Mouse (Mus musculus) gastrocnemius, adult 8-10 months (tissue): ENCODE data around the gene Ruvbl1. TPM values are rescaled to one million over a fixed set of nuclear protein-coding genes. Genes with fewer than 3 reads are reported as not detected.

Source experiments
- DNase-seq, 2 experiments: peaks; one replicate each; pipeline ENCODE4 v3.0.0; 2022; ENCODE audit warnings: low spot score in 2 of 2
- total RNA-seq, 4 experiments: library from RNA; stranded (reverse); gene quantifications; 2 replicates each; pipeline ENCODE4 v1.2.4; 2022

Ruvbl1 gene
- total RNA-seq, 4 experiments from 2014 or later = 18.6 to 22.6 (median 21.2) TPM

- no peak for DNase-seq
Measured at GRCm38 (mm10) chr6:88544241-88544640, 79.0 kb downstream of the Ruvbl1 start.

DNA sequence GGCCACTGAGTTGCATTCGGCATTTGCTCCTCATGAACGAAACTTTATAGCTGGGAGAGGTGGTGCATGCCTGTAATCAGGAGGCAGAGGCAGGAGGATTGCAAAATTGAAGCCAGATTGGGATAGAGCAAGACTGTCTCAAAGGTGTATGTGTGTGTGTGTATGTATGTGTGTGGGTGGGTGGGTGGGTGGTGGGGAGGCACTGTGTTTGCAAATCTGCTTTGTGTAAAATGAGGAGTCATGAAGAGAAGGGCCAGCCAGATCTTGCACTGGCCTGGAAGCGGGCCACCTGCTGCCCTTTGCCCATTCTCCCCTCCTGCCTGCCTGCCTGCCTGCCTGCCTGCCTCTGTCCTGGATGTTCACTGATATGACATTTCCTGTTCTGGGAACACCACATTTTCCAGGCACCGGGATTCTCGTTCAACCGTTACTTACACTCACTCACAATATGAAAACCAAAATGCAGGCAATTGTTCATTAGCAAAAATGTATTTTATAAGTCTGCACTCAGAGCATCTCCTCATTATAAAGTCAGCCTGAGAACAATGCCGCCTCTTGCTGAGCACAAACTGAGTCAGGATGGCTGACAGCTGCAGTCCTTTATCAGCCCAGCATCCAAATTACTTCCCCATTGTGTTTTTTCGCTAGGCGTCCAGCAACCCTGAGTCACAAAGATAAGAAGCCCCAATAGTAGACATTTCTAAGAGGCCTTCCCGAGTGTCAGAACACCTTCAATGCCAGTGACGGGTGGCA is 79.6 kb downstream of the Ruvbl1 start:
- no peak for DNase-seq

DNA sequence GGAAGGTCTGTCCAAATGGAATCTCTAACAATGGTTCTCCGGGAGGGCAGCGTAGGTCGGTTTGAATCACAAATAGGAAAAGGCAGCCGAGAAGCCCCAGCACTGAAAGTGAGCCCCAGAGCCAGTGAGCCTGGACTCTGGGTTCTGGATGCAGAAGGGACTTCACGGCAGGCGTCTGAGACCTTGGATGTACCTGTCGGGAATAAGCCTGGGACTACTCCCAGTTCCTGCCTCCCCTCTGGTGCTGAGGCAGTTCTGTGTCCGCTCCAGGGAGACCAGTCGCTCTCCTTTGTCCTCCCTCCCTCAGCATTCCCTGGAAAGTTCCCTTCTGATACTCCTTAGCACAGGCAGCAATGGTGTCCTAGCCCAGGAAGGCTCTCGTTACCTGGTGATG is 80.2 kb downstream of the Ruvbl1 start:
- no peak for DNase-seq

Other genes with a start within 250 kb of the Ruvbl1 start
- gene Dnajb8, start 243.1 kb upstream of the Ruvbl1 start, total RNA-seq = not detected
- 1 to 10 TPM; 7.3 to 9.4 (median 8.7) TPM for gene Eefsec, start 18.9 kb upstream of the Ruvbl1 start, total RNA-seq
- 10 to 100 TPM; 11.0 to 17.2 (median 14.6) TPM for gene Sec61a1, start 53.5 kb downstream of the Ruvbl1 start, total RNA-seq
- 10 to 100 TPM; 77.2 to 99.2 (median 91.8) TPM for gene Kbtbd12, start 172.5 kb downstream of the Ruvbl1 start, total RNA-seq